Mouse (Mus musculus) megakaryocyte, embryonic 14.5 days (primary cell): ENCODE data around the gene Selplg.

Experiments used
- FLI1 ChIP-seq: IDR thresholded peaks from 2 replicates; pipeline ENCODE4 v1.6.1; 2012; ENCODE audit warnings: low read length, inconsistent platforms, mixed read lengths
- GATA1 ChIP-seq: IDR thresholded peaks from 3 replicates; pipeline ENCODE4 v1.6.1; 2012; ENCODE audit warnings: mixed read lengths, low read length, inconsistent platforms, borderline replicate concordance

- TF ChIP-seq GATA1 (no peak), FLI1 (peak; percentile 85)
Observed at GRCm38 (mm10) chr5:113771213-113772162, 61.0 kb downstream of the Selplg start.
